In genomic region chr11:68004191-68004590, GRCm38 (mm10) we compare ENCODE assay signal across 8 mouse cellular contexts. TPM values are rescaled to one million over a fixed set of nuclear protein-coding genes. Genes with fewer than 3 reads are reported as not detected.
DNase-seq lines count a peak whose midpoint lies in the region; ATAC-seq and TF ChIP-seq lines count a peak whose summit lies in the region.

No protein-coding gene starts in this region.

- H3K4me1 ChIP-seq in liver, embryonic 14.5 days (replicated peaks; ENCODE audit: control insufficient read depth in 2 of 2, insufficient read depth in 2 of 2, low read length in 1 of 2) = no peaks in the 10 kb centered on the region; a peak in 1 of 4 replicates

- TF ChIP-seq EP300 in liver, embryonic 14.5 days (IDR thresholded peaks at IDR 0.05; ENCODE audit: low read depth) = no peak

- H3K9ac ChIP-seq in liver, embryonic 14.5 days (replicated peaks) = no peak overlapping the region

- peak; percentile 10 to 60 for DNase-seq in spleen, adult 18-20 months
- no peak for DNase-seq in spleen, adult 12 weeks (ENCODE audit: low spot score)
- peak; percentile 22 to 60 for DNase-seq in frontal cortex, postnatal 14 days (ENCODE audit: low spot score in 2 of 2)
- peak; percentile 85 for DNase-seq in kidney, postnatal 10 days
- no peak for DNase-seq in liver, embryonic 14.5 days (ENCODE audit: low read depth in 3 of 3, low spot score in 3 of 3)
- peak; percentile 84 for DNase-seq in retina, embryonic 14.5 days (ENCODE audit: low spot score)
- DNase-seq in urinary bladder, postnatal 10 days (ENCODE audit: low spot score) = peak; percentile 18

- no peaks in the 10 kb centered on the region for H3K36me3 ChIP-seq in liver, embryonic 14.5 days (replicated peaks; ENCODE audit: control insufficient read depth, insufficient read depth, low read depth)

- no peak overlapping the region for H3K4me2 ChIP-seq in liver, embryonic 14.5 days (ENCODE audit: low read depth)

- peak; percentile 45; the same call in 1 of the 2 replicates for ATAC-seq in cerebellum, adult (ENCODE audit: insufficient number of reproducible peaks, low FRiP score, low TSS enrichment)
- ATAC-seq in liver, embryonic 14.5 days (ENCODE audit: insufficient read depth) = no peak

- 22% methylated on average over 6 of the region's 6 CpGs for WGBS in liver, embryonic 14.5 days (ENCODE audit: insufficient replicate concordance)

- H3K27me3 ChIP-seq in liver, embryonic 14.5 days (ENCODE audit: control insufficient read depth, insufficient read depth, low read length) = no peaks in the 10 kb centered on the region

- H3K27ac ChIP-seq in liver, embryonic 14.5 days = no peak overlapping the region

- TF ChIP-seq CTCF in liver, embryonic 14.5 days (IDR thresholded peaks at IDR 0.05; ENCODE audit: low read depth) = peak; percentile 77

- no peaks in the 10 kb centered on the region for H3K9me3 ChIP-seq in liver, embryonic 14.5 days (ENCODE audit: control insufficient read depth, low read length)

- H3K4me3 ChIP-seq in liver, embryonic 14.5 days (ENCODE audit: insufficient read depth in 1 of 2, low read depth in 2 of 2, low read length in 2 of 2) = no peak overlapping the region

RNA-seq across cellular contexts. Expression of gene Stx8, which starts 38.2 kb away (rescaled TPM):
- 3.0 and 8.1 TPM in 2 replicates for polyA plus RNA-seq in liver, embryonic 14.5 days (2012; rRNA removed)
- polyA plus RNA-seq in liver, embryonic 14.5 days (2014; fragmentation: Nextera tagmentation; extraction: Ambion mirVana) = 22.0 and 24.5 TPM in 2 replicates

RNA-seq across cellular contexts. Expression of gene Cfap52, which starts 38.7 kb away (rescaled TPM):
- 0.02 TPM in 1 of 2 replicates, not detected in the other for polyA plus RNA-seq in liver, embryonic 14.5 days (2012; rRNA removed)
- polyA plus RNA-seq in liver, embryonic 14.5 days (2014; fragmentation: Nextera tagmentation; extraction: Ambion mirVana) = not detected in 2 replicates

Comparison
In these comparisons a context has a peak if more than half of its experiments do, and no peak if none do; other contexts are left out.
1. DNase-seq: peak in spleen, adult 18-20 months (2 of 2), frontal cortex, postnatal 14 days (2 of 2), kidney, postnatal 10 days (single experiment), retina, embryonic 14.5 days (single experiment) and urinary bladder, postnatal 10 days (single experiment); none in spleen, adult 12 weeks (single experiment) and liver, embryonic 14.5 days (0 of 3).